Mouse (Mus musculus) thymus, postnatal 25 days (tissue): Measurements from ENCODE around the gene Aif1l.

ENCODE experiments used
- DNase-seq: peaks from one replicate; pipeline ENCODE4 v3.0.0; 2022

The Aif1l gene

GRCm38 (mm10) chr2:31953687-31954086 is 3.7 kb downstream of the Aif1l start:
- no peak for DNase-seq

GRCm38 (mm10) chr2:31954779-31955181 is 4.8 kb downstream of the Aif1l start:
- DNase-seq = no peak

DNA sequence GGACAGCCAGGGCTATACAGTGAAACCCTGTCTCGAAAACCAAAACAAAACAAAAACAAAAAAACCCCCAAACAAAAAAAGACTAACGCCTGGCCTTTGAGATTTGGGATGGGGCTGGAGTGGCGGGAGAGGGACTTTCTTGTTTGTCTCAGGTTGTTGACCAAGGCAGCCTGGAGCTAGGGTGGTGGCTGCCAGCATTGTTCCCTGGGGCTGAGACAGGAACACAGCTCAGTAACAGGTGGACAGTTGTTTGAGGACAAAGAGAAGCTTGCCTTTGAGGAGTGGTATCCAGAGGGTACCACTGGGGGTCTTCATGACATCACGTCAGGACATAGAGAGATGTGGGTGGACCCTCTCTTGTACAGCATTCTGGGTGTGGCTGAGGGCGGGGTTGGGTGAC is 5.7 kb downstream of the Aif1l start:
- DNase-seq = no peak

GRCm38 (mm10) chr2:31957211-31957610 is 7.3 kb downstream of the Aif1l start:
- DNase-seq = no peak

- no peak for DNase-seq
Observed at GRCm38 (mm10) chr2:31960986-31961385, 11.0 kb downstream of the Aif1l start.

- no peak for DNase-seq
Observed at GRCm38 (mm10) chr2:31961791-31962222, 11.9 kb downstream of the Aif1l start.

- no peak for DNase-seq
Observed at GRCm38 (mm10) chr2:31962501-31963224, 12.7 kb downstream of the Aif1l start.

- no peak for DNase-seq
Observed at GRCm38 (mm10) chr2:31963491-31963890, 13.6 kb downstream of the Aif1l start.

DNA sequence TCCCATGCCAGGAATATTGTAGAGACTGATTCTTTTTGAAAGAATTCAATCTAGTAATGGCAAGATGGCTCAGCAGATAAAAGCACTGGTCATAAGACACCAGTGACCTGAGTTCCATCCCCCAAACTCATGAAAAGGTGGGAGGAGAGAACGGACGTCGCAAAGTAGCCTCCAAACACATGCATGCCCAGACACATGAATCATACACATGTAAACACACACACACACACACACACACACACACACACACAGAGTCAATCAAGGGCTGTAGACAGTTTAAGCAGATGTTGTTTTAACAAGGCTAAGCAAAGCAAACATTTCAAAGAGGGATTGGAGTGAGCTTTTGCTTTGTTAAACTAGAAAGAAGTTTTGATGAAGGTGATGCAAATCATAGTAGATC is 14.3 kb downstream of the Aif1l start:
- no peak for DNase-seq

DNA sequence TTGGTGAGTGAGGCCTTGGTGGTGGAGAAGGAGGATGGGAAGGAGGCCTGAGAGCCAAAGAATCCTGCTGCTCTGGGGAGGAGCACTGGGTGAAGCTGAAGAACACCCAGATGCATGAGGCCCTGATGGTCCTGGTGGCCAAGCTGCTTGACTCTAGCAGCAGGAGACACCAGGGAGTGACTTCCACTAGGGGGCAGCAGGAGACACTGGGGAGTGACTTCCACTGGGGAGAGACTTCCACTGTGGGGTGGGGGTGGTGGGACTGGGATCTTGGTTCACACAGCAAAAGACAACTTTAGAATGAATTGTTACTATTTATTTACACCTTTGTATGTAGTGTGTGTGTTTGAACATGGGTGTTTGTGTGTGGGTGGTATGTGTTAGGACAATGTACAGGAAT is 15.2 kb downstream of the Aif1l start:
- DNase-seq = peak; percentile 77

GRCm38 (mm10) chr2:31966801-31967200 is 16.9 kb downstream of the Aif1l start:
- DNase-seq = no peak

DNA sequence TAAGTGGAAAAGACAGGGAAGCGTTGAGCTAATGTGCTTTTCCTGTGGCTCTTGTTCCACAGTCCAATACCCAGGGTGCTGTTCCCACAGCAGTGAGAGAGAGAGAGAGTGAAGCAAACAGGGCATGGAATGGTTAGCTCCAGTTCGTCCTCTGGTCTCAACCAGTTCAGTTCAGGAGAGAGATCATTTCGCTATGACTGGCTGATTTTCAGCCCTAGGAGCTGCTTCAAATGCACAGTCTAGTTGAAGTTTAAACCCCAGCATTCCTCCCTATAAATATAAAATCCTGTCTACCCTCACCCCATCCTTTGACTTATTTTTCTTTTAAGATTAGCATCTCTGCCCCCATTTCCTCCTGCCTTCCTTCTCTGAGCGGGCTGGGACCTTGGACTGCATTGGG is 22.6 kb downstream of the Aif1l start:
- DNase-seq = no peak

- peak; percentile 99 for DNase-seq
Observed at GRCm38 (mm10) chr2:31974141-31974808, 24.3 kb downstream of the Aif1l start, which contains the start of gene Nup214. Nup214 (plus strand) TSS chr2:31974436.

DNA sequence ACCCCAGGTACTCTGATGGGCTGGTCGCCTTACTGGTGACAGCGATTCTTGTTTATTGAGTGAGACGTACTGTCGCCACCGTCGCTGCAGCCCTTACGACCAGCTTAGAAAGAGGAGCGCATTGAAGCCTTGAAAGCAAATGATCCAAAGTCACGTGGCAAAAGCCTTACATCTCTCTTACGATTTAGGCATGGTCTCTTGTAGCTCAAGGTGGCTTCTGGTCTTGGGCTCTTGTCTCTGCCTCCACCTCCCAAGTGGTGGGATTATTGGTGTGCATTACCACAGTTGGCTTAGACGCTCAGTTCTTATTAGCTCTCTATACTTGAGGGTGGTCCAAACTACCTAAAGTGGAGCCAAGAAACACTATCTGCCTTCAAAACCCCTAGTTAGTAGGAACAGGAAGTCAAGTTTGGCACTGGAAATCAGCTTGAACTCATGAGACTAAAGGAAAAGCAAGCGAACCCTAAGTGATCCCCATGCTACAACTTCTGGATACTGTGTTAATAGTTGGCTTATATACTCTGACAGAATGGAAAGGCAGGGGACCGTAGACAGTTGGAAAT is 25.0 kb downstream of the Aif1l start:
- DNase-seq = no peak

GRCm38 (mm10) chr2:31987774-31988173 is 37.8 kb downstream of the Aif1l start:
- DNase-seq = no peak

- no peak for DNase-seq
Observed at GRCm38 (mm10) chr2:31990961-31991360, 41.0 kb downstream of the Aif1l start.

DNA sequence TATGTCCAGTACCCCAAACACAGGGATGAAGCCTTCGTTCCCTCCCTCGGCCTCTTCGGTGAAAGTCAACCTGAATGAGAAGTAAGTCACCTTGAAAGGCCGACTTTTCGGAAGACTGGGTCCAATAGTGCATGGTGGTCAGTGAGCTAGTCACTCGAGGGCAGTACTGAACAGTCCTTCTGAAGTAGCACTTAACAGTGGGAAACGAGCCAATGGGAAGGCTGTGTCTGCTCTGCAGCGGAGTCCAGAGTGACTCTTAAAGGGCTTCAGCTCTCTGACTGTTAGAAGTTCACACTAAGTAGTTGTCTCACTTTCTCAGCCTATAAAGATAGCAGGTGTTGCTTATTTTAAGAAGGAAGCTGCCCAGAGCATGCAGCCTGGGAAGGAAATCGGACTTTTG is 45.0 kb downstream of the Aif1l start:
- no peak for DNase-seq

- no peak for DNase-seq
Observed at GRCm38 (mm10) chr2:31996060-31996459, 46.1 kb downstream of the Aif1l start.

GRCm38 (mm10) chr2:31997539-31997938 is 47.6 kb downstream of the Aif1l start:
- no peak for DNase-seq

DNA sequence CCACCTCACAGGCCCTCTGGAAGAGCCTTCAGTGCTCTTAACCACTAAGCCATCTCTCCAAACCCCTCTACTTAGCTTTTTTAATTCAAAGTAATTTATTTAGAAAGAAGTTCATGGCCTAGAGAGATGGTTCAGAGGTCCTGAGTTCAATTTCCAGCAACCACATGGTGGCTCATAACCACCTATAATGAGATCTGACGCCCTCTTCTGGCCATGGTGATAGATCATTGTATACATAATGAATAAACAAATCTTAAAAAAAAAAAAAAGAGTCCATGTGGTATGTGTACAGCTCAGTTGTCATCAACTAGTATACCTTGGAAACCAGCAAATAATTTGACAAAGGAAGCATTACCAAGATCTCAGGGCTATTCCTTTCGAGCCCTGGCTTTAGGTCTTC is 48.5 kb downstream of the Aif1l start:
- DNase-seq = peak; percentile 46

DNA sequence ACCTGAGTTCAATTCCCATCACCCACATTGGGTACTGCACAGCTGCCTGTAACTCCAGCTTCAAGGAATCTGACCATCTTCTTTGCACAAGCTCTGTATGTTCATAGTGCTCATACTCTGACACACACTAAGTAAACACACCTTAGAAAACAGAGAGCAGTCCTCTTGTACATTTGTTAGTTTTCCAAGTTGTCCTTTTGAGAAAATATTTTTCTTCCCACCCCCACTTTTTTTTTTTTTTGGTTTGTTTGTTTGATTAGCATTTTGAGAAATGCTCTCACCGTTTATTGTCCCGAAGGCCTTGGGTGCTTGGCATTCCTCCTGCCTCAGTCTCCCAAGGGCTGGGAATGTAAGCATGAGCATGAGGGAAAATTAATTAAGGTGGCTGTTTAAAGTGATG is 58.4 kb downstream of the Aif1l start:
- DNase-seq = no peak

DNA sequence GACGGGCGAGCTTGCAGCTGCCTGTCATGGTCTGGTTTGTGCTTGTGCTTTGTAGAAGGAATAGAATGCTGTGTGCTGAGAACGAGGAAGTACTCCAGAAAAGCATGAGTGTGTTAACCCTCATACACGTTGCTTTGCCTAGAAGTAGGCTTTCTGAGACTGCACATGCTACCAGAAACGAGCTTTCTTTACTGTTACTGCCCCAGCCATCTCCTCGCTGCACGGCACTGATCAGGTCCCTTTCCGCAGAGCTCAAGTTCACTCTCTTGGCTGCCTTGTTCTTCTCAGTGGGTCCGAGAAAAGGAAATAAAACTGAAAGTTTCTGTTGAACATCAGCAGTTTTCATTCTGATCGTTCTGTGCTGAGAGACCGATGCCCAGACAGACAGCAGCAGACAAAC is 58.8 kb downstream of the Aif1l start:
- DNase-seq = no peak

- no peak for DNase-seq
Observed at GRCm38 (mm10) chr2:32019704-32020103, 69.8 kb downstream of the Aif1l start.

- DNase-seq = no peak
Observed at GRCm38 (mm10) chr2:32020229-32020628, 70.3 kb downstream of the Aif1l start.
